Mouse (Mus musculus): Measurements from ENCODE around the gene Cbx5.

GRCm38 (mm10) chr15:103247782-103248400, 8.3 kb upstream of the Cbx5 start:
- TF ChIP-seq CTCF (conservative IDR thresholded peaks at IDR 0.05; ENCODE audit: low read length) (no peak), POU5F1 (IDR thresholded peaks at IDR 0.05; ENCODE audit: borderline replicate concordance, low read length) (no peak)

Measured in E14TG2a.4 (cell line).